Mouse (Mus musculus) limb, embryonic 15.5 days (tissue): ENCODE data around the gene Pde4b. TPM values are rescaled to one million over a fixed set of nuclear protein-coding genes. Genes with fewer than 3 reads are reported as not detected.

Experiments
- ATAC-seq: fragments of 200-750 bp; cut with Nextera tagmentation; 2 replicates; pipeline ENCODE4 v1.8.0; 2017; ENCODE audit warnings: low read depth, moderate TSS enrichment; ENCODE audit not compliant: insufficient number of reproducible peaks, low FRiP score, low TSS enrichment
- H3K27ac ChIP-seq: fragments of 300-500 bp; sonication (generic); 2 replicates; pipeline ENCODE4 v1.5.1; 2015; ENCODE audit warnings: moderate library complexity, mild to moderate bottlenecking, inconsistent platforms
- H3K27me3 ChIP-seq: fragments of 300-500 bp; sonication (generic); 2 replicates; pipeline ENCODE4 v1.6.1; 2015; ENCODE audit warnings: inconsistent platforms
- H3K36me3 ChIP-seq: fragments of 300-500 bp; sonication (generic); 2 replicates; pipeline ENCODE4 v1.6.1; 2015; ENCODE audit warnings: inconsistent platforms
- H3K4me1 ChIP-seq: fragments of 300-500 bp; sonication (generic); 2 replicates; pipeline ENCODE4 v1.6.1; 2015; ENCODE audit warnings: inconsistent platforms
- H3K4me2 ChIP-seq: fragments of 300-500 bp; sonication (generic); 2 replicates; pipeline ENCODE4 v1.6.1; 2015; ENCODE audit warnings: mild to moderate bottlenecking, inconsistent platforms
- H3K4me3 ChIP-seq: fragments of 300-500 bp; sonication (generic); 2 replicates; pipeline ENCODE4 v1.5.1; 2015; ENCODE audit warnings: mild to moderate bottlenecking, inconsistent platforms
- H3K9ac ChIP-seq: fragments of 300-500 bp; sonication (generic); 2 replicates; pipeline ENCODE4 v1.6.1; 2015; ENCODE audit warnings: inconsistent platforms
- H3K9me3 ChIP-seq: fragments of 300-500 bp; sonication (generic); 2 replicates; pipeline ENCODE4 v1.6.1; 2016; ENCODE audit warnings: inconsistent platforms
- WGBS: fragments of 180-500 bp; shearing (Covaris S2); methylation state at CpG from one replicate; pipeline ENCODE4 v1.1.7; 2015; 5-methylcytosine and 5-hydroxymethylcytosine counted together
- polyA plus RNA-seq: library from polyadenylated mRNA; unstranded; fragments of >200 nt; fragmentation: Nextera tagmentation; extraction: Ambion mirVana; gene quantifications from 2 replicates; pipeline ENCODE4 v1.2.1, GENCODE M21; 2015

Pde4b gene
- polyA plus RNA-seq, 1 experiment from 2014 or later = 20.1 TPM

DNA sequence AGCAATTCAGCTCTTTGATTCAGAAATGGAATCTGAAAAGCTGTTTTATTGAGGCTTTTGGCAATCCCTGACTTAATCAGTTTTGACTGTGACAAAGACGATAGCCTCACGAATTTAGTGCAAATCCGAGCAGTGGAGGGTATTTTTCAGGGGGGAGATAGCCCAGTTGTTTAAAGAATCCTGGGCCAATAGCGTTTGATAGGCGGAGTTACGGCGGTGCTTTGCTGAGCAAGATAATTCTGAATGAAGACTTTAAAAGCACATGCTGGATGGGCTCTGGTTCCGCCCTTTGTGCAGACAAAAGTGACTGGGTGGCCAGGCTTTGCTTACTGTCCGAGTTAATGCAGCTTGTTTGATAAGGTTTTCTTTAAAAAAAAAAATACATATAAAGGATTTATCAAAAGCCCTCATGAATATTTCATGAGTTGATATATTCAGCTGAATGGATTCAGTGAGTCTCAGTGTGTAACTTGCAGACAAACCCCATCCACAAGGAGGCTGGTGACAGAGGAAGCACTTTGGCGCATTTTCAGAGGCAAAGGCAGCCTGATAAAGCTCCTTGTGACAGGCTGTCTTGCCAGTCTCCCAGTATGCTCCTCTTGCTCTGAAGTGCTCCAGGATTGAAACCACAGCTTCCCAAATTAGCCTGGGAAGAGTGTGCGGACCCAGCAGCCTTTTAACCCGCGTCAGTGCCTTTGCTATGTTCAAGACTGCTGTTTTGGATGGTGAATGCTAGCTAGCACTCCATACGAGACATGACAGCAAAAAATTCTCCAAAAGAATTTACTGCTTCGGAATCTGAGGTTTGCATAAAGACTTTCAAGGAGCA, 167.3 kb downstream of the Pde4b start:
- H3K27me3 ChIP-seq = no peaks in the 10 kb centered on the region
- no peaks in the 10 kb centered on the region for H3K36me3 ChIP-seq
- H3K4me1 ChIP-seq = peaks cover 11% of the 10 kb centered on the region; the same call in 1 of the 2 replicates
- no peak for ATAC-seq
- no peaks in the 10 kb centered on the region for H3K9me3 ChIP-seq
- H3K4me3 ChIP-seq = peak overlapping the region; percentile 19
- H3K9ac ChIP-seq = no peak overlapping the region
- peak overlapping the region; percentile 39 for H3K4me2 ChIP-seq
- WGBS = 8% methylated on average over 15 of the region's 15 CpGs
- H3K27ac ChIP-seq = 0 out of 2 replicates have a peak overlapping the region, but pooled peaks have one; percentile 2

DNA sequence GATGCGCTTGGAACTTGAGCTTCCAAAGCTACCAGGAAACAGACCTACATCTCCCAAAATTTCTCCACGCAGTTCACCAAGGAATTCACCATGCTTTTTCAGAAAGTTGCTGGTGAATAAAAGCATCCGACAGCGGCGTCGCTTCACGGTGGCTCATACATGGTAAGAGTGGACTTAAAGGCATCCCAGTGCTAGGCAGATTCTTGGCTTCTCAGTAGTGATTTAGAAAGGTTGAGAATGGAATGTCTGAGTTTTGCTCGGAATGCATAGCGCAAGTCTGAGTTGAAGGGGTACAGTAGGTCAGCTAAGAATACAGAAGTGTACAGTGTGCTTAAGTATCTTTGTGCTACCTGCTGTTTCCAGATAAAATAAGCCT, 167.9 kb downstream of the Pde4b start:
- H3K9ac ChIP-seq = no peak overlapping the region
- 0 out of 2 replicates have a peak overlapping the region, but pooled peaks have one; percentile 2 for H3K27ac ChIP-seq
- no peaks in the 10 kb centered on the region for H3K9me3 ChIP-seq
- no peak for ATAC-seq
- H3K4me2 ChIP-seq = peak overlapping the region; percentile 39
- H3K4me1 ChIP-seq = peaks cover 11% of the 10 kb centered on the region; the same call in 1 of the 2 replicates
- WGBS = 54% methylated on average over 9 of the region's 9 CpGs
- H3K36me3 ChIP-seq = no peaks in the 10 kb centered on the region
- H3K4me3 ChIP-seq = peak overlapping the region; percentile 19
- H3K27me3 ChIP-seq = no peaks in the 10 kb centered on the region

DNA sequence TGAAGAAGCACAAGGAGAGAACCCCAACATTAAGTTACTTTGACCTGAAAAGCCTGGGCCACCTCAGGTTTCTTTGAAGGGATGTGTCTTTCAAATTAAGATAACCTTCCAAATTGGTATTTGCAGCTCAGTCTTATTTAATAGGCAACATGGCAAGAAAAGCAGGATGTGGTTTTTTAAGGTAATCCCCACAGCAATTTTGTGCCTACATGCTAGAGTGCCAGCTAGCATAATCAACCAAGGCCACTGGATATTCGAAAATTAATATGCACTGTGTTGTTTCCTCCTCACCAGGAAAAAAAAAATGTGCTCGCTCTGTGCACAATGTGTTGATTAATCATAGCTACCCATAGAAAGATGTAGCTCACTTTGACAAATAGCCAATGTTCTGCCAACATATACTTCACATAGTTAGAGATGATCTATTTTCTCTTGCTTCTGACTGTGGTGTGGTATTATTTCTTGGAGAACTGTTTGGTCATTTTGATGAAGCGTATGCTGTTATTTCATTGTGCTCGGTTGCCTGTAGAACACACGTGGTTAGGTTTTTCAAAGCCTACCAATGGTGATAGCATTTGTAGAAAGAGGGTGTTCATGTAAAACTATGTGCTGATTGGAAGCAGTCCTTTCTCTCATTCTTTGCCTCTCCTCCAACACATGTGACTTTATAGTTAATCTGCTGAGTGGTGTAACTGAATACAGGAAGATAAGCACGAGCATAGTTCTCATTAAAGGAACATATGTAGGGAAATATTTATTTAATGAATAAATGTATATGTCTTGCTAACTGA, 169.0 kb downstream of the Pde4b start:
- H3K9me3 ChIP-seq = no peaks in the 10 kb centered on the region
- WGBS = 73% methylated on average over 6 of the region's 6 CpGs
- no peak overlapping the region for H3K4me3 ChIP-seq
- no peaks in the 10 kb centered on the region for H3K27me3 ChIP-seq
- H3K27ac ChIP-seq = no peak overlapping the region
- no peak for ATAC-seq
- H3K9ac ChIP-seq = no peak overlapping the region
- H3K4me1 ChIP-seq = peaks cover 11% of the 10 kb centered on the region; the same call in 1 of the 2 replicates
- no peak overlapping the region for H3K4me2 ChIP-seq
- no peaks in the 10 kb centered on the region for H3K36me3 ChIP-seq

DNA sequence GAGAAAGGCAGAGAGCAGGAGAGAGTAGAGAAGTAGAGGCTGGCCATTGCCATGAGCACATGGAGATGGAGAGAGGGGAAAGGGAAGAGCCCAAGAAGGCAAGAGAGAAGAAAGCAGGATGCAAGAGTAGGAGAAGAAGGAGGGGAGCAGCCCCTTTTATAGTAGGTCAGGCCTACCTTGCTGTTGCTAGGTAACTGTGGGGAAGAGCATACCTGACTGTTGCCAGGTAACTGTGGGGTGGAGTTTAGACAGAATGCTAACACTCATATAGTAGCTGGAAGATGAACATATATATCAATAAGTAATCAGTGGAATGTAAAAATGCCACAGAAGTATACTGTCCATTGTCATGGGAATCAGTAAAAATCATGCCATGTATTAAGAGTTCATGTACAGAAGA, 172.9 kb downstream of the Pde4b start:
- no peak overlapping the region for H3K4me3 ChIP-seq
- H3K36me3 ChIP-seq = no peaks in the 10 kb centered on the region
- no peak overlapping the region for H3K27ac ChIP-seq
- no peaks in the 10 kb centered on the region for H3K9me3 ChIP-seq
- H3K9ac ChIP-seq = no peak overlapping the region
- H3K4me2 ChIP-seq = no peak overlapping the region
- peaks cover 3% of the 10 kb centered on the region; the same call in 1 of the 2 replicates for H3K4me1 ChIP-seq
- H3K27me3 ChIP-seq = no peaks in the 10 kb centered on the region
- no peak for ATAC-seq

DNA sequence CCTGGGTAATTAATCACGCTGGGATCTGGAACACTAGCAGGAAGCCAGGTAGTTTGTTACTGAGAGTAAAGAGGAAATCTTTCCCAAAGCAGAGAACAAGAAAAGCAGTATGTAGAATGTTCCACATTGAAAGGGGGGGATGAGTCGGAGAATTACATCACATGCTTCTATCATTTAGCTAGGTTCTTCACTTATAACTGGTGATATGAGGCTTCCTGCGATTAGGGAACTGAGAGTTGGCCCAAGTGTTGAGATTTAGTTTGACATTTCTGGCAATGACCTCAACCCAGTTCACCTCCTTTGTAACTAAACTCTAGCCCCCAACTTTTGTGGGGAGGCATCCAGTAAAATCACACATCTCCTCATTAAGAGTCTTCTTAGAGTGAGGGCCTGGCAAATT, 185.0 kb downstream of the Pde4b start:
- H3K9me3 ChIP-seq = no peaks in the 10 kb centered on the region
- peaks cover 6% of the 10 kb centered on the region; the same call in 1 of the 2 replicates for H3K27me3 ChIP-seq
- no peak overlapping the region for H3K4me2 ChIP-seq
- no peak overlapping the region for H3K4me3 ChIP-seq
- WGBS = 77% methylated on average over 3 of the region's 3 CpGs
- no peaks in the 10 kb centered on the region for H3K36me3 ChIP-seq
- H3K9ac ChIP-seq = no peak overlapping the region
- H3K27ac ChIP-seq = no peak overlapping the region
- no peaks in the 10 kb centered on the region for H3K4me1 ChIP-seq
- ATAC-seq = no peak

DNA sequence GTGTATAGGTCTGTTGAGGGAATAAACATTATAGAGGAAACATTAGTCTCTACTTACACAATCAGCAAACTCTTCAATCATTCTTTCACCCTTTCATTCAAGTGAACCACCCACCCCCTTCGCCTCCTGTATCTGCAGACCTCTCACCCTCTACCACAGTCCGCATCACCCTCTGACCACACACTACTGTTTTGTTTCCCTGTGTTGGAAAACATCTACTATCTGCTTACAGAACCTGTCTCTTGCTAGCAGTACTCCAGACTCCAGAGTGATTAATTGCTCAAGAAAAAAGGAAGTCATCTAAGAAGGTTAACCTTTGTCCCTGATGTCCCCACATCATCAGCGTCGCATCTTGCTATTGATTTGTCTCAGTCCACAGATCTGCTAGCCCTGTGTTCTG, 185.4 kb downstream of the Pde4b start:
- Histone ChIP-seq H3K36me3 (no peaks in the 10 kb centered on the region), H3K27ac (no peak overlapping the region), H3K4me1 (no peaks in the 10 kb centered on the region), H3K27me3 (peaks cover 6% of the 10 kb centered on the region; the same call in 1 of the 2 replicates), H3K9ac (no peak overlapping the region), H3K9me3 (no peaks in the 10 kb centered on the region), H3K4me3 (no peak overlapping the region), H3K4me2 (no peak overlapping the region)
- ATAC-seq = no peak
- 80% methylated on average over 4 of the region's 4 CpGs for WGBS

DNA sequence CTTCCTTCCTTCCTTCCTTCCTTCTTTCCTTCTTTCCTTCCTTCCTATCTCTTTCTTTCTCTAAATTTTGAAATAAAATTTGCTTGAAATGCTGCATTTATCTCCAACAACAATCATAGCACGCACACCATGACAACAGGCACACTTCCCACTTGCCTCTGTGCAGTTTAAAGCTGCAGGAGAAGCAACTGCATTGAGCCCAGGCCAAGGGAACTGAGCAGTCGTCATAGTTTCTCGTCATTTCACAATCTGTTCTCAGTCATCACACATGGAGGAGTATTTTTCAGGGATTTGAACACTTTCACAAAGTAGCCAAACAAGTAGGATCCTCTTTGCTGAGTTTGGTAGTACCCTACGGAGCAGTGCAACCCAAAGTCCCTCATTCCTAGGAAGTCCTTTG, 188.4 kb downstream of the Pde4b start:
- Histone ChIP-seq H3K9me3 (no peaks in the 10 kb centered on the region), H3K4me3 (no peak overlapping the region), H3K4me2 (no peak overlapping the region), H3K36me3 (no peaks in the 10 kb centered on the region), H3K27me3 (peaks cover 6% of the 10 kb centered on the region; the same call in 1 of the 2 replicates), H3K4me1 (no peaks in the 10 kb centered on the region), H3K27ac (no peak overlapping the region), H3K9ac (no peak overlapping the region)
- WGBS = 64% methylated on average over 4 of the region's 4 CpGs
- ATAC-seq = no peak

DNA sequence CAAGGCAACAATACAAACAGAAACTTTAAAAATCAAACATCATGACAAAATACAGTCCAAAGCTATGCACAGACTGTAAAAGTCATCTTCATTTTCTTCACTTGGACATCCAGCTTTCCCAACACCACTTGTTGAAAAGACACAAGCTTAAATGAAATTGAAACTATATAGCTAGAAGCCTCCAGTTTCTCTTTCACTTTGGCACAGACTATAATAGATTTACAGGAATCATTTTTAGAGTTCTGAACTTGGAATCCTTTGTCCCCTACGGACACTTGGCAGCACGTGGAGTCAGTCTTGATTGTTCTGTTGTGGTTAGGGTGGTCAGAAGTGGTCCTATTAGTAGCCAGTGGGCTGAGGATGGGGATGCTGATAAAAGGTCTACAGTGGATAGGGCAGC, 191.6 kb downstream of the Pde4b start:
- Histone ChIP-seq H3K27ac (no peak overlapping the region), H3K4me3 (no peak overlapping the region), H3K9ac (no peak overlapping the region), H3K4me1 (no peaks in the 10 kb centered on the region), H3K4me2 (no peak overlapping the region), H3K9me3 (no peaks in the 10 kb centered on the region), H3K36me3 (no peaks in the 10 kb centered on the region), H3K27me3 (no peaks in the 10 kb centered on the region)
- WGBS = 59% methylated on average over 2 of the region's 2 CpGs
- ATAC-seq = no peak

DNA sequence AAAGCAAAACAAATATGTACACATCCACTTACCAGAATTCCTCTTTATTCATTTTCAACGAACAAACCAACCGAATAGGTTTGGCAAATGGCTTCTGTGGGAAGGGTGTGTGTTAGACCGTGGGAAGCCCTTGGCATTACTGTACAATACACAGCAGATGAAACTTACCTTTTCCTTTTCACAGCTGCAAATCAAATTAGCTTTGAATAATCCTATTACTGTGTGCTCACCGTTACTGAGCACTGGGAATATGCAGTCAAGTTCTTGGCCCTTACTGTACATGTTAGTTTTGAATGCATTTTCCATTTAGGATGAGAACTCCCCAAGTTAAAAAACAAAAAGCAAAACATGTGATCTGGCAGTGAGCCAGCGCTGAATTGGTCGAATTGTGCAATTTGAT, 199.8 kb downstream of the Pde4b start:
- WGBS = 46% methylated on average over 6 of the region's 6 CpGs
- no peaks in the 10 kb centered on the region for H3K9me3 ChIP-seq
- ATAC-seq = no peak

DNA sequence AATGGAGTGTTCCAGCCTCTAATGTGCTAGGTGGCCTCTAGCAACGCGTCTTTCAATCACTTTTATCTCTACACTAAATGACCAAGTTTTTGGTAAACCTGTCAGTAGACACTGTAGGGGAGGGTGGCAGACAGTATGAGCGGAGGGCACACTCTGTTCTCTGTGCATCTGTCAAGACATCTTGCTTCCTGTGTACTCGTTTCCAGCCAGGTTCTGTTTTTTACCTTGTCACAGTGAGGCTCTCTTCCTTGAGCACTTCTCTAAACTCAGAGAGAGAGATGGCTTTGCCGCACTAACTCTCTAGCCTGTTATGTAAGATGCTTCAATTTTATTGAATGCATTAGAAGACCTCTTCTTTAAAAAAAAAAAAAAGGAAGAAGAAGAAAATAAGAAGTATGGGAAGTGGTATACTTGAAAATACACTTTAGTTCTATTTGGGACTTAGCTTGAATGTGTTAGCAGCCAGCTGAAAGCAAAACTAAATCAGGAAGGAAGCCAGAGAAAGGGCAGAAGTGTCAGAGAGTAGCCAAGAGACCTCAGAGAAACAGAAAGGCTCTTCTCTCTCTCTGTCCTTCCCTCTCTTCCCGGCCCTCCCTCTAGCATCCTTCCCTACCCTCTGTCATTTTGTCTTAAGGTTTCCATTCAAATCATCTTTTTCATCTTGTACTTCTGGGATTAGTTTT, 202.8 kb downstream of the Pde4b start:
- 70% methylated on average over 6 of the region's 6 CpGs for WGBS
- Histone ChIP-seq H3K9ac (no peak overlapping the region), H3K9me3 (no peaks in the 10 kb centered on the region), H3K27me3 (no peaks in the 10 kb centered on the region), H3K27ac (no peak overlapping the region), H3K4me2 (no peak overlapping the region), H3K36me3 (no peaks in the 10 kb centered on the region), H3K4me3 (no peak overlapping the region), H3K4me1 (no peaks in the 10 kb centered on the region)
- no peak for ATAC-seq

More for the DNA sequence above, 199.8 kb downstream of the Pde4b start:
- Histone ChIP-seq H3K4me3 (no peak overlapping the region), H3K4me2 (no peak overlapping the region), H3K4me1 (no peaks in the 10 kb centered on the region), H3K36me3 (no peaks in the 10 kb centered on the region), H3K27ac (no peak overlapping the region), H3K9ac (no peak overlapping the region), H3K27me3 (no peaks in the 10 kb centered on the region)

DNA sequence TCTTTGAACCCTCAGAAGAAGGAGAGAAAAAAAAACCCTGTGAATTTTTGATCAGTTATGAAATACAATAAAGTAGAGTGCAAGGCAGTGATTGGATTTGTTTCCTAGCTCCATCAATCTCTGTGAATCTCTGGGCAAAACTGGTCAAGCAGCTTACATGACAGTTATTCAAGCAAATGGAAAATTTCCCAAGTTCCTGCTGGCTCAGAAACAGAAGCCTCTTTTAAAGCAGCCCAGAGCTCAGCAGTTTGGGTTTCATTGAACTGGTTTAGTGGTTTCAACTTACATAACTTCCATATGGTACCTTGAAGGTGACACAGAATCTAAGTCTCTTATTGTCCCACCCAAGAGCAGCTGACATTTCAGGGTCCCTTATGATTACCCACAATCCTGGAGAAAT, 210.2 kb downstream of the Pde4b start:
- Histone ChIP-seq H3K27ac (peak overlapping the region; percentile 40; the same call in 1 of the 2 replicates), H3K36me3 (no peaks in the 10 kb centered on the region), H3K9me3 (no peaks in the 10 kb centered on the region), H3K27me3 (no peaks in the 10 kb centered on the region), H3K4me2 (no peak overlapping the region), H3K9ac (no peak overlapping the region), H3K4me1 (no peaks in the 10 kb centered on the region), H3K4me3 (no peak overlapping the region)
- ATAC-seq = no peak

DNA sequence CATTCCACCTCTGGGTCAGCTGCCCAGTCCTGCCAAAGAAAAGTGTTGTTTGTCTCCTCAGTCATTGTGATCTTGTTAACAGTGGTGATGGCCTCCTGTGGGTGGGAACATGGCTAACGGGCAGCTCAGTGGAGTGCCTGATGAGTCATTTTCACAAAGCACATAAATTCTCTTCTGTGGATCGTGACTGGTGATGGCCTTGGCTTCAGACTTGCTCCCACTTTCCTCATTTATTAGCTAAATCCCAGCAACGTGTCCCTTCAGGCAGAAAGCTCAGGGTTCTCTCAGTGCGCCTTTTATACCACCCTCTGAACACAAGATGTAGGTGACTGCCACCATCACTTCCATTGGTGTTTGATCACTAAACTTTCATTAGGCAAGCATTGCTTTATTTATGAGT, 215.2 kb downstream of the Pde4b start:
- Histone ChIP-seq H3K27ac (no peak overlapping the region), H3K27me3 (no peaks in the 10 kb centered on the region), H3K9ac (no peak overlapping the region), H3K4me3 (no peak overlapping the region), H3K9me3 (no peaks in the 10 kb centered on the region), H3K36me3 (no peaks in the 10 kb centered on the region), H3K4me2 (no peak overlapping the region), H3K4me1 (no peaks in the 10 kb centered on the region)
- no peak for ATAC-seq
- WGBS = 48% methylated on average over 4 of the region's 4 CpGs
